ENCODE assay signal across 9 mouse cellular contexts in the genomic region with DNA sequence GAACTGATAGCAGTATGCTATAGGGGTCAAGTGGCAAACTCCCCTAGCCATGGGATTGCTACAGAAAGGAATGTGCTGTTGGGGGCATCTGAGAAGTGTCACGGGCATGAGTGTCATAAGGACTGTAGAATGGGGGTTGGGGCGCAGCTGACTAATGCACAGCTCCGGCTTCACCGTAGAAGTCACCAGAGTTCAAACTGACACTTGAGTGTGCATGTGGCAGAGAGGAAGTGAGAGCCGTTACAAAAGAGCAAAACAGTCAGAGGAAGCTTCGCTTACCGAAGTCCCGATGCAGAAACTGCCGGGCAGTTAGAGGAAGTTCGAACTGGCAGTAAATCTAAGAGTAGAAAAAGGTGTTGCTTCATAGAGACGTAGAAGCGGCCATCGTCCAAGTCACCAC. TPM values are rescaled to one million over a fixed set of nuclear protein-coding genes. Genes with fewer than 3 reads are reported as not detected.
DNase-seq lines count a peak whose midpoint lies in the region; ATAC-seq and TF ChIP-seq lines count a peak whose summit lies in the region.
"Had no signal": no experiment of that assay in that cellular context is flagged by ENCODE, and none has a peak within 500 bp of the region (broad histone marks: within the 10 kb centered on the region; RNA-seq: fewer than 3 reads in every experiment).

No protein-coding gene starts in this region.

- DNase-seq in left cerebral cortex, postnatal 10 days (ENCODE audit: extremely low spot score in 1 of 2, low spot score in 2 of 2) = peak; percentile 8 to 28
- DNase-seq in left cerebral cortex, postnatal 4 days = no peak
- DNase-seq in lung, postnatal 0 days (ENCODE audit: low spot score) = peak; percentile 83
- DNase-seq in thymus, adult 18-20 months = peak; percentile 81 to 91

- 38% methylated on average over 13 of the region's 13 CpGs for WGBS in heart, embryonic 16.5 days
- 18% methylated on average over 13 of the region's 13 CpGs for WGBS in lung, postnatal 0 days
- WGBS in hindbrain, embryonic 13.5 days = 87% methylated on average over 13 of the region's 13 CpGs

- no peaks in the 10 kb centered on the region for H3K36me3 ChIP-seq in heart, embryonic 16.5 days (ENCODE audit: control insufficient read depth, insufficient read depth)
- H3K36me3 ChIP-seq in lung, postnatal 0 days (ENCODE audit: insufficient read depth, low read length) = no peaks in the 10 kb centered on the region
- H3K36me3 ChIP-seq in hindbrain, embryonic 13.5 days = no peaks in the 10 kb centered on the region

- H3K9ac ChIP-seq in heart, embryonic 16.5 days (ENCODE audit: low read length) = no peak overlapping the region
- no peak overlapping the region for H3K9ac ChIP-seq in lung, postnatal 0 days (replicated peaks; ENCODE audit: low read depth)
- no peak overlapping the region for H3K9ac ChIP-seq in hindbrain, embryonic 13.5 days

- H3K4me3 ChIP-seq in heart, embryonic 16.5 days (ENCODE audit: low read length) = no peak overlapping the region
- H3K4me3 ChIP-seq in lung, postnatal 0 days (ENCODE audit: low read depth, low read length) = no peak overlapping the region
- H3K4me3 ChIP-seq in hindbrain, embryonic 13.5 days = no peak overlapping the region

- peak; percentile 63 for ATAC-seq in heart, embryonic 16.5 days (replicated peaks; ENCODE audit: extremely low read depth, insufficient read depth, low FRiP score)
- peak; percentile 84 for ATAC-seq in lung, postnatal 0 days
- ATAC-seq in cerebellum, adult (ENCODE audit: insufficient number of reproducible peaks, low FRiP score, low TSS enrichment) = no peak
- no peak for ATAC-seq in erythroblast, adult 5-6 weeks (replicated peaks; ENCODE audit: low FRiP score, poor library complexity, severe bottlenecking)
- no peak for ATAC-seq in hindbrain, embryonic 13.5 days (ENCODE audit: low FRiP score)

- H3K9me3 ChIP-seq in heart, embryonic 16.5 days (replicated peaks; ENCODE audit: control insufficient read depth, low read length) = no peaks in the 10 kb centered on the region
- no peaks in the 10 kb centered on the region for H3K9me3 ChIP-seq in lung, postnatal 0 days (ENCODE audit: low read length)
- H3K9me3 ChIP-seq in hindbrain, embryonic 13.5 days = no peaks in the 10 kb centered on the region

- H3K4me2 ChIP-seq in heart, embryonic 16.5 days (ENCODE audit: low read depth, low read length) = peak overlapping the region; percentile 31
- peak overlapping the region; percentile 17; the same call in 1 of the 2 replicates for H3K4me2 ChIP-seq in lung, postnatal 0 days (replicated peaks; ENCODE audit: low read depth, low read length)
- H3K4me2 ChIP-seq in hindbrain, embryonic 13.5 days = no peak overlapping the region

- TF ChIP-seq EP300 in lung, postnatal 0 days (IDR thresholded peaks at IDR 0.05) = no peak; the same call in 1 of the 2 replicates

- H3K4me1 ChIP-seq in heart, embryonic 16.5 days (ENCODE audit: control insufficient read depth, insufficient read depth, low read length) = 0 out of 2 replicates have a peak, but pooled peaks cover 3% of the 10 kb centered on the region
- peaks cover 8% of the 10 kb centered on the region; the same call in 1 of the 2 replicates for H3K4me1 ChIP-seq in lung, postnatal 0 days (ENCODE audit: insufficient read depth, low read depth, low read length)
- H3K4me1 ChIP-seq in hindbrain, embryonic 13.5 days (replicated peaks) = no peaks in the 10 kb centered on the region

- H3K27ac ChIP-seq in heart, embryonic 16.5 days (ENCODE audit: low read length) = peak overlapping the region; percentile 50
- 0 out of 2 replicates have a peak overlapping the region, but pooled peaks have one; percentile 33 for H3K27ac ChIP-seq in lung, postnatal 0 days (ENCODE audit: low read length)
- H3K27ac ChIP-seq in hindbrain, embryonic 13.5 days = no peak overlapping the region
- H3K27ac ChIP-seq: kidney, postnatal 0 days had no signal

- TF ChIP-seq CTCF in lung, postnatal 0 days (IDR thresholded peaks at IDR 0.05) = no peak

- no peaks in the 10 kb centered on the region for H3K27me3 ChIP-seq in heart, embryonic 16.5 days (ENCODE audit: control insufficient read depth, insufficient read depth, low read length)
- H3K27me3 ChIP-seq in lung, postnatal 0 days (replicated peaks; ENCODE audit: insufficient read depth, low read length) = no peaks in the 10 kb centered on the region
- 0 out of 2 replicates have a peak, but pooled peaks cover 3% of the 10 kb centered on the region for H3K27me3 ChIP-seq in hindbrain, embryonic 13.5 days

- intact Hi-C loops in left cerebral cortex, postnatal 10 days (cut with DNase I) = loop anchor here (10.0 kb wide), 1 partner anchor 197 kb away; no protein-coding TSS in a partner anchor
- intact Hi-C loops in left cerebral cortex, postnatal 4 days (cut with DNase I) = loop anchor here (5.0 kb wide), 1 partner anchor 449 kb away; no protein-coding TSS in a partner anchor

RNA-seq across cellular contexts. Expression of gene Il20ra, which starts 20.6 kb away (rescaled TPM):
- under 1 TPM in 1 of 2 experiments, not detected in 1; 0.15 TPM for total RNA-seq in left cerebral cortex, postnatal 10 days (2021)
- not detected for total RNA-seq in left cerebral cortex, postnatal 4 days (2021)
- polyA plus RNA-seq in heart, embryonic 16.5 days (2015; fragmentation: Nextera tagmentation; extraction: Ambion mirVana) = 0.12 and 0.21 TPM in 2 replicates
- 0.11 and 0.18 TPM in 2 replicates for polyA plus RNA-seq in lung, postnatal 0 days (2015; fragmentation: Nextera tagmentation; extraction: Ambion mirVana)
- total RNA-seq in erythroblast, adult 5-6 weeks (2015; ENCODE audit: low replicate concordance) = not detected in 2 replicates
- total RNA-seq in erythroblast, adult 5-6 weeks (2017; ENCODE audit: low replicate concordance) = 0.28 and 0.77 TPM in 2 replicates
- polyA plus RNA-seq in hindbrain, embryonic 13.5 days (2015; fragmentation: Nextera tagmentation; extraction: Ambion mirVana) = 0.18 and 0.35 TPM in 2 replicates

Comparison
In these comparisons a context has a peak if more than half of its experiments do, and no peak if none do; other contexts are left out.
1. ATAC-seq: peak in heart, embryonic 16.5 days (single experiment) and lung, postnatal 0 days (single experiment); none in cerebellum, adult (single experiment), erythroblast, adult 5-6 weeks (single experiment) and hindbrain, embryonic 13.5 days (single experiment).